ENCODE assay signal across 8 mouse cellular contexts in the genomic region with DNA sequence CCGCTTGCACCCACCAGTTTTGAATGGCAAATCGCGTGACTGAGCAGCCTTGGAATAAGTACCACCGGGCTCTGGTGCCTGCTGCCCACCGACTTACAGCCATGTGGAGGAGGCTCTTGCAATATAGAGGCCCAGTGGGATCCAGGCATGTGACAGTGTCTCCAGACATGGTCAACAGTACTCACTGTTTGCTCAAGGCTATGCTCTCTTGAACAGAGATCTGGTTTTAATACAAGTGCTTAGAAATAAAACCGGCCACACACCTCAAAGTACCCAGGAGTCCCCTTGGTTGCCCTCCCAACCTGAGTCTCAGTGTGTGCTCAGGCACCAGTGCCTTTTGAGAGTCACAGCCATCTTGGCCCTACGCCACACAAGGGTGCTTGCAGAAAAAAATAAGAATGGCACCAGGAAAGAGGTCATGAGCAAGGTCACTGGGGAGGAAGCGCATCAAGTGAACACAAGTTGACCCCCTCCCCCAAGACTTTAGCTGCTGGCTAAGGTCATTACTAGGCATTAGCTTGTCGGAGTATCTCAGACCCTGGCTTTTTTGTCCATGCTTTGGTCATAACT. TPM values are rescaled to one million over a fixed set of nuclear protein-coding genes. Genes with fewer than 3 reads are reported as not detected.
A peak's percentile ranks its signal among the peaks of the same experiment; 100 is the strongest.
DNase-seq lines count a peak whose midpoint lies in the region; ATAC-seq and TF ChIP-seq lines count a peak whose summit lies in the region.

A gene (minus strand): TSS at position 142 of the 570 bp plus-strand sequence.

- WGBS in forebrain, postnatal 0 days: 30% methylated on average over 9 of the region's 9 CpGs
- 31% methylated on average over 9 of the region's 9 CpGs for WGBS in hindbrain, embryonic 14.5 days
- 32% methylated on average over 9 of the region's 9 CpGs for WGBS in liver, embryonic 12.5 days (ENCODE audit: insufficient replicate concordance)

- no peaks in the 10 kb centered on the region for H3K36me3 ChIP-seq in forebrain, postnatal 0 days (ENCODE audit: insufficient read depth)
- H3K36me3 ChIP-seq in hindbrain, embryonic 14.5 days (replicated peaks; ENCODE audit: control insufficient read depth, insufficient read depth): no peaks in the 10 kb centered on the region
- H3K36me3 ChIP-seq in liver, embryonic 12.5 days: no peaks in the 10 kb centered on the region

- peak within 1 kb of the TSS; percentile 97 for H3K4me2 ChIP-seq in forebrain, postnatal 0 days (ENCODE audit: low read depth)
- peak within 1 kb of the TSS; percentile 95 for H3K4me2 ChIP-seq in hindbrain, embryonic 14.5 days (replicated peaks)
- H3K4me2 ChIP-seq in liver, embryonic 12.5 days: peak within 1 kb of the TSS; percentile 78

- H3K4me3 ChIP-seq in forebrain, postnatal 0 days (ENCODE audit: low read depth, low read length): peak within 1 kb of the TSS; percentile 67
- peak within 1 kb of the TSS; percentile 80 for H3K4me3 ChIP-seq in hindbrain, embryonic 14.5 days (replicated peaks; ENCODE audit: low read length)
- H3K4me3 ChIP-seq in liver, embryonic 12.5 days: peak within 1 kb of the TSS; percentile 70

- H3K9me3 ChIP-seq in forebrain, postnatal 0 days (ENCODE audit: low read length): no peaks in the 10 kb centered on the region
- no peaks in the 10 kb centered on the region for H3K9me3 ChIP-seq in hindbrain, embryonic 14.5 days (ENCODE audit: control insufficient read depth, low read length)
- no peaks in the 10 kb centered on the region for H3K9me3 ChIP-seq in liver, embryonic 12.5 days (replicated peaks)

- no peak for ATAC-seq in forebrain, postnatal 0 days
- ATAC-seq in hindbrain, embryonic 14.5 days (ENCODE audit: low FRiP score): peak; percentile 41; the same call in 1 of the 2 replicates
- no peak for ATAC-seq in liver, embryonic 12.5 days

- DNase-seq in heart, adult 11 months: peak; percentile 89
- DNase-seq in heart, adult 9 months (ENCODE audit: low spot score in 2 of 2): no peak
- no peak for DNase-seq in adrenal gland, adult 18-20 months (ENCODE audit: low spot score in 2 of 2)
- no peak for DNase-seq in forebrain, postnatal 0 days
- DNase-seq in hindbrain, embryonic 14.5 days (ENCODE audit: low spot score): no peak
- peak; percentile 47 for DNase-seq in yolk sac, embryonic 10.5 days (ENCODE audit: low spot score)
- DNase-seq in right cerebral cortex, postnatal 36 days (ENCODE audit: low spot score in 2 of 2): no peak

- TF ChIP-seq CTCF in forebrain, postnatal 0 days (IDR thresholded peaks at IDR 0.05; ENCODE audit: low read depth): no peak

- peaks cover 5% of the 10 kb centered on the region; the same call in 1 of the 2 replicates for H3K4me1 ChIP-seq in forebrain, postnatal 0 days (ENCODE audit: insufficient read depth)
- peaks cover 20% of the 10 kb centered on the region for H3K4me1 ChIP-seq in hindbrain, embryonic 14.5 days (replicated peaks; ENCODE audit: control insufficient read depth, insufficient read depth, low read length)
- peaks cover 37% of the 10 kb centered on the region for H3K4me1 ChIP-seq in liver, embryonic 12.5 days

- peaks cover 24% of the 10 kb centered on the region for H3K27me3 ChIP-seq in forebrain, postnatal 0 days (ENCODE audit: insufficient read depth, low read length)
- peaks cover 28% of the 10 kb centered on the region for H3K27me3 ChIP-seq in hindbrain, embryonic 14.5 days (ENCODE audit: control insufficient read depth, insufficient read depth, low read length)
- H3K27me3 ChIP-seq in liver, embryonic 12.5 days (replicated peaks): peaks cover 68% of the 10 kb centered on the region

- peak within 1 kb of the TSS; percentile 46 for H3K9ac ChIP-seq in forebrain, postnatal 0 days
- H3K9ac ChIP-seq in hindbrain, embryonic 14.5 days: peak within 1 kb of the TSS; percentile 66
- H3K9ac ChIP-seq in liver, embryonic 12.5 days: peak within 1 kb of the TSS; percentile 72

- no peak within 1 kb of the TSS for H3K27ac ChIP-seq in forebrain, postnatal 0 days (ENCODE audit: low read depth, low read length)
- H3K27ac ChIP-seq in hindbrain, embryonic 14.5 days: no peak within 1 kb of the TSS
- 0 out of 2 replicates have a peak within 1 kb of the TSS, but pooled peaks have one; percentile 21 for H3K27ac ChIP-seq in liver, embryonic 12.5 days

RNA-seq across cellular contexts. Expression of the gene that starts here (rescaled TPM):
- 10 to 100 TPM; 41.4 to 44.0 TPM for total RNA-seq in adrenal gland, adult 18-20 months (2021)
- 18.5 and 18.9 TPM in 2 replicates for total RNA-seq in forebrain, postnatal 0 days (2014; rRNA removed)
- polyA plus RNA-seq in forebrain, postnatal 0 days (2015; fragmentation: Nextera tagmentation; extraction: Ambion mirVana): 12.3 and 18.3 TPM in 2 replicates
- 18.3 and 19.2 TPM in 2 replicates for polyA plus RNA-seq in hindbrain, embryonic 14.5 days (2014; fragmentation: Nextera tagmentation; extraction: Ambion mirVana)
- 3.0 and 3.2 TPM in 2 replicates for polyA plus RNA-seq in liver, embryonic 12.5 days (2016; fragmentation: Nextera tagmentation; extraction: Ambion mirVana)

Comparison
In these comparisons a context has a peak if more than half of its experiments do, and no peak if none do; other contexts are left out.
1. DNase-seq: peak in heart, adult 11 months (single experiment) and yolk sac, embryonic 10.5 days (single experiment); none in heart, adult 9 months (0 of 2), adrenal gland, adult 18-20 months (0 of 2), forebrain, postnatal 0 days (single experiment), hindbrain, embryonic 14.5 days (single experiment) and right cerebral cortex, postnatal 36 days (0 of 2).
2. Peak in every context shown above with its lines, with median percentiles within 50 percentile points of each other: H3K4me2 ChIP-seq, H3K4me3 ChIP-seq and H3K9ac ChIP-seq.